Mouse (Mus musculus) c-Kit-negative CD71-positive TER-119-positive erythroid progenitor cells, embryonic 14.5 days (primary cell): ENCODE data around the gene Fkbp2.
A peak's percentile ranks its signal among the peaks of the same experiment; 100 is the strongest.

Experiments used
- DNase-seq: peaks from one replicate; pipeline ENCODE4 v3.0.0-alpha.2; 2013; ENCODE audit warnings: low read depth, low spot score

The Fkbp2 gene

DNA sequence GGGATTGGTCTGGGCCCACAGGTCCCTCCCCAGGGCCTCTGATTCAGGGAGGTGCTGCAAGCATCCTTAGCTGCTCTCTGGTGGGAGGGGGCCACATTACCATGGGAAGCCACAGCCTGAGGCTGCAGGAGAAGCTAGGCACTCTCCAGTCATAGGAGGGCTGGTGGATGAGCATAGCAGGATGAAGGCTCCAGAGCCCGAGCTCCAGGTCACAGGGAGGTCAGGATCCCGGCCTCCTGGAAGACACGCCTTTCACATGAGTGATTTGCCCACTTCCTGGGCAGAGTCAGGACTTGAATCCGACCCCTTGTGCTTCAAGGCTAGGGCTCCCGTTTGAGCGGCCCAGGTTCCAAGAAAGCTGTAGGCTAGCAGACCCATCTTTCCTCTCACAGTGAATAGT, 8.7 kb downstream of the Fkbp2 start:
- no peak for DNase-seq

DNA sequence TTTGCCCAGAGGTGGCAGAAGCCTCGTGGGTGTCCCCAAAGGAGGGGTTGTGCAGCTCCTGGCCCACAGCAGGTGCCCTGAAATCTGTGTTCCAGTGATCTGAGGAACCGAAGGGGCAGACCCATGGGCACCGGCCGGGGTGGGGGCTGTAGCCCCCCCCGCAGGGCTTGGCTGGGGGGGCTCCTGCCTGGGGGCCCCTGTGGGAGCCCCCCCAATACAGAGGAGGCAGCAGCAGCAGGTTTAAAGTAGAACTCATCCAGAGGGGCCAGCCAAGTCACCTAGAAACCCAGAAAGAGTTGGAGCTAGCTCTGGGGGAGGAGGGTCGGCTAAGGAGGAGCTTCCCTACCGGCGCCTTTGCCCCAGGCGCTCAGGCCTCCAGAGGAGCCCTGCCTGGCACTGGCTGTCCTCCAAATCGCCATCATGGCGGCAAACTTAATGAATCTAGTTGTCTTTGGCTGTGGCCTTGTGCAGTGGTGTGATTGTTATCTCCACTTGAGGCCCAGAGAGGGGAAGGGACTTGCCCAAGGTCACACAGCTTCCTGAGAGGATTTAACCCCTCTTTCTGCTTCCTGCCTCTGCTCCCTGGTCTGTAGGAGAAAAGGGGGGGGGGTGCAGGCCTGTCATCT, 9.7 kb downstream of the Fkbp2 start:
- no peak for DNase-seq

DNA sequence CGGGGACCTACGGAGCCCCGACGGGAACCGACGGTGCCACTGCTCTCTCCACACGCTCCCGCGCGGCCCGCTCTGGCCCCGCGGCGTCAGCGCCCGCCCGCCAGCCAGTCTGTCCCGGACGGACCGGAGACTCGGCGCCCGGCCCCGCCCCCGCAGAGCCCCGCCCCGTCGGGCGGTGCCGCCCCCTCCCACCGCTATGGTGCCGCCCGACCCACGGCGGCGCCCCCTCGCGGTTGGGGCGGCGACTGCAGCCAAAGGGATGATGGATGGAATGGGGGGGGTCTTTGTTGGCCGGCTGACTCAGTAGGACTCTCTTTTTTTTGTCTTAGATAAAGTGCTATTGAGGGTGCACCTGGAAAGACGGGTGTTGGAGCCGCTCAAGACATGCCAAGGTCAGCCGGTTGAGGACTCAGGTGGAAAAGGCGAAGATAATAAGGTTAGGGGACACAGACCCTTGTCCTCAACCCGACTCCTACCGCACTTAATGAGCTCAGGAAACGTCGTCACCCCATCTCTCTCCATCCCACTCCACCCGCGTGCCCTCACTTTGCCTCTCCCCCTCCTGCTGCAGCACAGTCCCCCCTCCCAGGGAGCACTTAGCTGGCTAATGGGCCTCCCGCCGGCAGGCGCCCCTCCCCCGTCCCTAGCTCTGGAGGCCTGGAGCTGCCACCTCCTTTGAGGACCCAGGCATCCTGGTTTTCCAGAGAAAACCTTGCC, 10.5 kb downstream of the Fkbp2 start:
- DNase-seq, result no peak

DNA sequence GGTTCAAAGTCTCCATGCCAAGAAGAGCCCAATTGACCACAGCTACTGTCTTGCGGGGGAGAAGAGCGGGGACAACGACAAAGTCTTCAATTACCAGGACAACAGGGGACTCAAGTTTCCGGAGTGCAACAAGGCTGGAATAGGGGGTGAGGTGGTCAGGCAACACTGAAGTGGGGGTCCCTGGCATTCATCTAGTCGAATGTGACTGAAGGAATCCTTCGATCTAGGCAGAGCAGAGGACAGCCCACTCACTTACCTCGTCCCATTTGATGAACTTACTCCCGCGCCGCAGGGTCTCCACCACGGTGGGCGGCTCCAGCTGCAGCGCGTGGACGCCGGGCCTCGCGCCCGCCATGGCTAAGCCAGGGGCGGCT, 11.0 kb downstream of the Fkbp2 start:
- no peak for DNase-seq

DNA sequence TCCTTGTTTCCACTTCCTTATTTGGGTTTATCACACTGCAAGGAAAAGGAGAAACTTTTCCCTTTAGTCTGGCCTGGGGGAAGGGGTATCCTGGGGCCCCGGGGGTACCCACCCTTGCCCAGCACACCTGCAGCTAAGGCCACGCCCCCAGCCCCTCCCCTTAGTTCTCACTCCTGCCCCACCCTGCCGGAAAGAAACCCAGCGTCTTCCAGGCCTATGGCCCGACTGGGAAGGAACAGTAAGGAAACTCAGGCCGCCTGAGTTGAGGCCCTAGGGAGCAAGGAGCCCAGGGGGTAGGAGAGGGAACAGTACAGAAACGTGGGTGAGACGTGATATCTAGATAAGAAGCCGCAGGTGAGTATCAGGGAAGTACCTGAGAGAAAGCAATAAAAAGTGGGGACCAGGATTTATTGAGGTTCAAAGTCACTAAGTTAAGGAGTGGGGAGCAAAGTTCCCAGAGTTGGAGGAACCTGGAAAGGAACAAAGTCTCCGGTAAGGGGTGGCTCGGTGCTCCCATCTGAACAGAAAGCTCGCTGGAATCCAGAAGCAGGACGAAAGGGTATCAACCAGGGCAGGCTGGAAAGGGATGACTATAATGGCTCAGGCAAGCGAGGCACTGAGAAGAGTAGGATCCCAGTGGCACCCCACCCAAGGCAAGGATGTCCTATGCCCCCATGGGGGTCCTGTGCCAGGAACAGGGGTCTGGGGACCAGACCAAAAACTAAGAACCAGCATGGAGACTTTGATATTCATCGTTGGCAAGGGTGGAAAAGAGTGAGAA, 11.6 kb downstream of the Fkbp2 start:
- no peak for DNase-seq

DNA sequence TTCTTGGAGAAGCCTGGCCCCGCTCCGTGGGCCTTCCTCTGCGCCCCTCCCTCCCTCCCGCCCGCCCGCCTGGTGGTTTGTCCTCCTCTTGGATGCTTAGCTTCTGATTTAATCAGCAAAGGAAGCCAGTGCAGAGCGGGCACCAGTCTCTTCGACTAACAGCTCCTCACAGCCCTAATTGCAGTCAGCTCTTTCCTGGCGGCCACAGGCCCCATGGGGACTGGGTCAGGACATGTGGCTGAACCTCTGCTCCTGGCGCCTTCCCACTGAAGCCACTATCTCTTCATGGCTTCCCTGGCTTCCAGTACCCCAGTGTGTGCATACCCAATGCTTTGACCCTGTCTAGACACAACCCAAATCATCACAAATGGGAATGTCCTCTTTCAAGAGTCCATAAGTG, 23.8 kb downstream of the Fkbp2 start:
- DNase-seq, result no peak

DNA sequence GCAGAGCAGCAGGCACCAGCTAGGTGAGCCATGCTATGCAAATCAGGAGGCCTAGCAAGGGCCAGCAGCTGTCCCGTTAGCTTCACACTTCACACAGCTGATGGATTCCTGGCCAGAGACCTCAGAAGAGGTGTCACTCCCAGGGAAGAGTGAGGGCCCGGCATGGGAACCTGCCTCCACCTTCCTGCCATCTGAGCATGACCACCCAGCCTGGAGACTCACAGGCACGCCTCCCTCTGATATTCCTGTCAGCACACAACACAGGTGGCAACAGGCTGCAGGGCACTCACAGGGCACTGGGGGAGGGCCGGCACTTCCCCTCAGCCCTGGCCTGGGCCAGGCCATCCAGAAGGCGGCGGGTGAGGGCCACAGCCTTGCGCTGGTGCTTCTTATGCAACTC, 24.9 kb downstream of the Fkbp2 start:
- DNase-seq, result no peak

DNA sequence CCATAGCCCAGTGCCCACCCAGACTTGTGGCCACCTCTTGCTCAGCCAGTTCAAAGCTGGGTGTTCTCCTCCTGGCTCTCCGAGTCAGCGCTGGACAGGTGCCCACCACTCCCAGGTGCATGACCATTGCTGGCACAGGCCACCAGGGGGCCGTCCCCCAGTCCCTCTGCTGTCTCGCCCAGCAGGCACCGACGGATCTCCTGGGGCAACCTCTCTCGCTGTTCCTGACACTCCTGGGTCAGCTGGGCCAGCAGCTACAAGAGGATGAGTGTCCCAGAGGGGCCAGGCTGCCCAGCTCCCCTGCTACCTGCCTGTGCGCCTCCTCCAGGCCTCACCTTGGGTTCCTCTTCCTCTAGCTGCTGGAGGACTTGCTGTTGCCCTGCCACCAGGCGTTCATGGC, 26.3 kb downstream of the Fkbp2 start:
- no peak for DNase-seq

DNA sequence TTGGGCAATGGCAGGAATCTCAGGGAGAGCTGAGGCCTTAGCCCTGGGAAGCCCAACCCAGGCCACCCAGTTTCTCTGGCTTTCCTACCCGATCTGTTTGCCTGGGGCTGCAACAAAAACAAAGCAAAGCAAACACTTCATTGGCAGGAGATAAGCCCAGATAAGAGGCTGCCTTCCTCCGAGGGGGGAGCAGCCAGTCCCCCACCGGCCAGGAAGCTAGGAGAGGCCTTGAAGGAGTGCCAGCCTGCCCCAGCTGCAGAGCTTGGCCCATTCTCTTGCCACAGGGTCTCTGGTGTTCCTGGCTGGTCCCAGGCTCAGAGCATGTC, 27.6 kb downstream of the Fkbp2 start:
- DNase-seq, result no peak

DNA sequence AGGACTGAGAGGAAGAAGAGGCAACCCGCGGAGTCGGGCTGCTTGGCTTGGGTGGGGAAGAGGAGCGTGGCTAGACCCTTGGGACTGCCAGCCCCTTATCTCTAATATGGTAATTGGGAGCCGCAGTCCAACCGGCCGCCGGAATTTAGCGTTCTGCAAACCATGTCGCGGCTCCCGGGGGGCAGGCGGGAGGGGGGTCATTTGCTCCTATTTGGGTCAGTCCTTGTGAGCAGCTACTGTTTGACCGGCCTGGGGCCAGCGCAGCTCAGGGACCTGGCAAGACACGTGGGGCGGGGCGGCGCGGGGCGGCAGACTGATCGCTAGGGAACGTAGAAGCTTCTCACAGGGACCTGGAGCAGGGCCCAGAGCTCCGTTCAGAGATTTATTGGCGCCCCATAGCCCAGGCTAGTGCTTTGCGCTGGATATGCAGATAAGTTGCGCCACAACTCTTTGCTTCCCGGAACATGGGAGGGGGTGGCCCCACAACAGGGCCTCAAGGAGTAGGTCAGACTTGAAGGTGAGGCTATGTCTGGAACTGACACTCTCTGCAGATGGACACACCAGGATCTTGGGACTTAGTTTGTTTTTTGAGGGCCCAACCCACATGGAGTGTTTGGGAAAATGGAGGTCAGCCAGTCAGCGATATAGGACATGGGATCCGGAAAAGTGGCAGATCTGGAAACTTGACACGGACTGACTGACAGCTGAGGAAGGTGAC, 28.1 kb downstream of the Fkbp2 start:
- DNase-seq, result no peak

DNA sequence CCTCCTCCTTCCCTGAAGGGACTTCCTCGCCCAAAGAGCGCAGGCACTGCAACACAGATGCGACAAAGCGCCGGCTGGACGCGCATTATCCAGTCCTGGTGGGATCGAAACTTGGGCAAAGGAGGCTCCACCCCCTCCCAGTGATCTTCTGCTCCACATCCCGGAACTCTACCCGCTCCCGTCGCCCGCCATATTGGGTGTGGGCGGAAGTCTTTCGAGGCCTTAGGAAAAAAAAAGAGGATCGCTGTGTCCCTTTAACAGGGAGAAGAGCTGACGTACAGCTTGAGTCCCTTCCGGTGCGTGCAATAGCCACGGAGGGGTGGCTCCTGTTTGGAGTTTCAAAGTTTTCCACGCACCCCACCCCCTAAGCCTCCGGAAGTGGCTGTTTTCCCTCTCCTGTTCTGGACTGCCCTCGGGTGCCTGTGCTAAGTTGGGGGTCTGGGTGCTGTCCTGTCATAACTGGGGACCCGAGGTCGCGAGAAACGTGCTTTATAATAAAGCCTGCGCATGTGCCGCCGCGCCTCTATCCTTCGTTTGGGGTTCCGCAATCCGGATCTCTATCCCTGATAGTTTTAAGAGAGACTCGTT, 28.8 kb downstream of the Fkbp2 start:
- peak; percentile 69 for DNase-seq

DNA sequence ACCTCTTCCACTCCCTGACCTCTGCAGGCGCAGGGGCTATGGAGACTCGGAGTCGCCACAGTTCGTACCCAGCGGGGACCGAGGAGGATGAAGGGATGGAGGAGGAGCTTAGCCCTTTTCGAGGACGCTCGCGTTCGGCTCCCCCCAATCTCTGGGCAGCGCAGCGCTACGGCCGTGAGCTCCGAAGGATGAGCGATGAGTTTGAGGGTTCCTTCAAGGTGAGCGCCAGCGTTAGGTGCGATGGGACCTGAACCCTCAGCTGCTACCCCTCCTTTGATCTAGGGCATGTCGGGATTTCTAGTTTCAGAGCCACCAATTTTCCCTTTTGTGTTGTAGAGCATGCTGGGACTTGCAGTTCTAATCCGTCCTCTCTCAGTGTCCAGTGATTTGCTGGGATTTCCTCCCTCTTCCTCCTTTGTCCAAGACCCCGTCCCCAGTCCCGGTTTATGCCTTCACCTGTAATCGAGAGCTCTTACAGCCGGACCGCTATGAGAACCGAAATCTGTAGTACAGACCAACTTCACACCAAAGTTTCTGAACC, 29.6 kb downstream of the Fkbp2 start:
- no peak for DNase-seq

DNA sequence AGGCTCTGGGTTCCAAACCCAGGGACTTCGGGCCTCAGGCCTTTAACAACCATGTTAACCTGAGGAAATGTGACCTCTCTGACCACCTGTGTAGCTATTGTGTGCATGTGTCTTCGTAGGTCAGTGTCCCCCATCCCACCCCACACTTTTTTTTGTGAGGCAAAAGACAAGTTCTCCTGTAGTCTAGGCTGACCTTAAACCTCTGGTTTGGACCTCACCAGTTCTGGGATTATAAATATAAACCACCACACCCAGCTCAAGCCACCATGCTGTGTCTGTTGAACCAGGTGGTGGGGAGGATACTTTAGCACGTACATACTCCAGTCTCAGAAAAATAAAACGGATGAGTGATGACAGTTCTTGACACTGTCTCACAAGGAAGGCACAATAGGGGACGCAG, 30.4 kb downstream of the Fkbp2 start:
- no peak for DNase-seq

DNA sequence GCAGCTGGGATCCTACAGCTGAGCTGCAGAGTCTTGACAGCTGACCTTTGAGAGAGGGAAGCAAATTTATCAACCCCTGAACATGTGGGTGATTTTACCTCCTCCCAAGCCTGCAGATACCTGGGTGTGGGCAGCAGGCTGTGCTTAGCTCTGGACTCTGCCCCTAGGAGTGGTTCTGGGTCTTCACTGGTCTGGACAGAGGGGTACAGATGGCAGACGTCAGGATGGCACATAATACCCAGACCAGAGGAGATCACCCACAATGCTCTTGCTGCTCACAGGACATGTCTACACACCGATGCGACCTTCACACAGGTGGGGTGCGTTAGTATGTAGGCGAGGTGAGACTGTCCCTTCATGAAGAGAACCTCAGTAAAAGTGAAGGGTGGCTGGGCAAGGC, 30.8 kb downstream of the Fkbp2 start:
- DNase-seq, result no peak

DNA sequence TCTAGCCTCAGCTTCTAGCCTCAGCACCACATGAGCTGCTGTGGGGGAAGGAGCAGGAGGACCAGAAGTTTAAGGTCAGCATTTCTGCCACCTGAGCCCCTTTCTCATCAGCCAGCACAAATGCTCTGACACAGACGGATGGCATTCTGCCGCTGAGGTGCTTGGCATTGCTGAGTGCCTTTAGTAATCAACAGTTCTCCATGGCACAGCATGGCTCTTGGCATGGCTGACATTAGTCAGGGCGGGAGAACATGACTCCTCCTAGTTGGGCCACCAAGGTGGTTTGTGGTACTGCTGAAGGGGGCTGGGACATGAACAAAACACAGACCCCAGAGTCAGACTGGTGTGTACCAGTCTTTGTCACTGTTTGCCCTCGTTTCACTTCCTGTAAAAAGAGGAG, 32.1 kb downstream of the Fkbp2 start:
- no peak for DNase-seq

DNA sequence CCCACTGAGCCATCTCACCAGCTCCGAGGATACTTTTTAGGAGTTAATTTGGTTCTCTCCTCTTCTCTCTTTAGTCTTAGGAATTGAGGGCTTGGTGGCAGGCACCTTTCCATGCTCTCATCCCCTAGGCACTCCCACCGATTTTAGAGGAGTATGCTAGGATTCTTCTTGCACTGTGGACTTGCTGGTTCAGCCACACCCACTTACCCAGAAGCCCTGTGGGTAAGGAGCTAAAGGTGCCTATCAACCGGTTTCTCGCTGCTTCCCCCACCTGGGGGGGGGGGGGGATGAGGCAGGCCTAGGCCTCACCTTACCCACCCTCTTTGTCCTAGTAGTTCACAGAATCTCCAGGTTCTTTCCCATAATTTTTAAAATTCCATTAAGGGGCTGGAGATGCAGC, 32.6 kb downstream of the Fkbp2 start:
- DNase-seq, result no peak

DNA sequence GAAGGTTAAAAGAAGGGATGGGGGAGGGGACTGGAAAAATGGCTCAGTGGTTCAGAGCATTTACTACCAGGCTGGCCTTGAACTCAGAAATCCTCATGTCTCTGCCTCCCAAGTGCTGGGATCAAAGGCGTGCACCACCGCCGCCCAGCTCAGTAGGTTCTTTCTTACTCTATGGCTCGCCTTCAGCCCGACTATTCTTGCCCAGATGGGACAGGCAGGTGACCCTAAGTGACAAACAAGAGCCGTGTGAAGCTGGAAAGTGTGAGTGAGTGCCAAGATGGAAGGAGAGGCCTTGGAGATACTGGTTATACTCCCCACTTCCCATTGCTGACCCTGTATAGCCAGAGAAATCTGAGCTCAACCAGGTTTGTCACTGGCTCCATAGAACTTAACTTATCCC, 36.6 kb downstream of the Fkbp2 start:
- DNase-seq, result no peak

DNA sequence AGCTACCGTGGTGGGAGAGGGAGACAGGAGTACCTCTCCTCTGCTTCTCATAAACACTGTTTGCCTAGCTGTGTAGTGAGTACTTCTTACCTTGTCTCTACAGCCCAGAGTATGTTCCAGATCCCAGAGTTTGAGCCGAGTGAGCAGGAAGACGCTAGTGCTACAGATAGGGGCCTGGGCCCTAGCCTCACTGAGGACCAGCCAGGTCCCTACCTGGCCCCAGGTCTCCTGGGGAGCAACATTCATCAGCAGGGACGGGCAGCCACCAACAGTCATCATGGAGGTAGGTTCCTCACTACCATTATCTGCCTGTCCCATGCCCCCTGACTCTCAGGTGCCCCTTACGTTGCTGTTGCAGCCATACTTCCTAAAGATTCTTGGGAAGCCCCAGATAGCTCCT, 37.5 kb downstream of the Fkbp2 start:
- DNase-seq, result no peak

DNA sequence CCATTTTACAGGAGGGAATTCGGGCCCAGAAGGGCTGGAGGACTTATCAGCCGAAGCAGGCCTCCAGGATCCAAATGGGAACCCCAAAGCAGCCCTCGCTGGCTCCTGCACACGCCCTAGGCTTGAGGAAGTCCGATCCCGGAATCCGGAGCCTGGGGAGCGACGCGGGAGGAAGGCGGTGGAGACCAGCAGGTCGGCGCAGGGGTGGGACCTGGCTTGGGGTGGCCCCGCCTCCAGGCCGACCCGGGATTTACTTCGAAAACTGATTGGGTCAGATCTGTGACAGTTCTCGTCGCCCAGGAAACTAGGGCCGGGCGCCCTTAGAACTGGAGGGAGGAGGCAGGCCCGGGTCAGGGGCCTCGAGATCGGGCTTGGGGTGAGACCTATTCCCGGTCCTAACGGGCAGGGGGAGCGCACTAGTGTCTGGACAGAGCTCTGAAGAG, 38.0 kb downstream of the Fkbp2 start, which contains the start of gene Gpr137:
Gpr137 (minus strand) TSS at position 232 of the 443 bp plus-strand sequence.
- peak; percentile 86 for DNase-seq

DNA sequence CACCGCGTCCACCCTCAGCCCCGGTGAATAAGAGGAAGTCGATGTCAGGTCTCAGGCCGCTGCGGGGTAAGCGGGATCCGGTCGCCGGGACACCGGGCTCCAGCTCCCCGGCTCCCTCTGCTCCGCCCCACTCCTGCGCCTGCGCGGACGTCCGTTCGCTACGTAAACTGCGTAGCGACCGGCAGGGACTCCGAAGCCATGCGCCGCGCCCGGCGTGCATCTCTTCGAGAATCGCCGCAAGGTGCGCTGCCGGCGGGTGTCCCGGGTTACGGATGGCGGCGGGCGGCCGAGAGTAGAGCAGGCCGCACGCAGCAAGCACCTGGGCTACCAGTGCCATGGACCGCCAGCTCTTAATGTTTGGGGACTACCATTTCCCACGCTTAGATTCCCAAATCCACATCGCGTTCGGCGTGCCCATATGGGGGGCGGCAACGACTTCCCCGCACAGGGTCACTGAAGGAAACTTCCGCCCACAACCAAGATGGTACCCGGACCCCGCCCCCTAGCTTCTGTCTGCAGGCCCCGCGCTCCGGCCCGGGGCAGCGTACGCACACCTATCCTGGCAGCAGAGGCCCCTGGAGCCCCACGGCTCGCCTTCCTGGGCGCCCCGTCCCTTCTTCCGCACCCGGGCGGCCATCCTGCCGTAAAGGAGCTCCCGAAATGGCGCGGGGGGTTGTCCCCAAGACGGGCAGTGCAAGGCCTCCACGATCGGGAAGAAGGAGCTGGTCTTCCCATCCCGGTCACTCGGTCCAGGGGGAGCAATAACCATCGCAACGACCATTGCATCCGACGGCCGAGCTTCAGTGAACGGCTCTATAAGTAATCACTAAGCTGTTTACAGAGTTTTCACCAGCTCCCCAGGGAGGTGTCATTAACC, 38.7 kb downstream of the Fkbp2 start, which contains the start of gene Bad:
Bad (plus strand) TSS at position 490 of the 877 bp plus-strand sequence.
- peak; percentile 92 for DNase-seq
